Mouse (Mus musculus) olfactory bulb, adult 2 months (tissue): Measurements from ENCODE around the gene Edil3. TPM values are rescaled to one million over a fixed set of nuclear protein-coding genes. Genes with fewer than 3 reads are reported as not detected.

Source experiments
- H3K27ac ChIP-seq: fragments of 200-500 bp; 2 replicates; pipeline ENCODE4 v1.5.1; 2012; ENCODE audit warnings: low read depth, low read length; ENCODE audit not compliant: insufficient read depth
- H3K4me1 ChIP-seq: fragments of 200-500 bp; 2 replicates; pipeline ENCODE4 v1.6.1; 2012; ENCODE audit warnings: low read length; ENCODE audit not compliant: control insufficient read depth, insufficient read depth
- H3K4me3 ChIP-seq: fragments of 200-500 bp; 2 replicates; pipeline ENCODE4 v1.5.1; 2012; ENCODE audit warnings: mild to moderate bottlenecking, low read depth, low read length, moderate library complexity; ENCODE audit not compliant: insufficient read depth
- CTCF ChIP-seq: fragments of 200-500 bp; IDR thresholded peaks from 2 replicates; pipeline ENCODE4 v1.5.1; 2012; ENCODE audit warnings: low read depth, mild to moderate bottlenecking, low read length, moderate library complexity; ENCODE audit not compliant: insufficient read depth
- POLR2A ChIP-seq: fragments of 200-500 bp; IDR thresholded peaks from 2 replicates; pipeline ENCODE4 v1.6.1; 2012; ENCODE audit warnings: mild to moderate bottlenecking, low read depth, low read length, moderate library complexity; ENCODE audit not compliant: insufficient read depth
- WGBS: fragments of 180-500 bp; shearing (Covaris S2); methylation state at CpG from one replicate; pipeline ENCODE4 v1.1.7; 2018; 5-methylcytosine and 5-hydroxymethylcytosine counted together
- polyA plus RNA-seq: library from polyadenylated mRNA; stranded (reverse); fragments of >200 nt; gene quantifications from 2 replicates; pipeline ENCODE4 v1.2.4, GENCODE M21; 2012; ENCODE audit warnings: low replicate concordance; ENCODE audit not compliant: missing spikeins, insufficient read depth, insufficient read length

The Edil3 gene
- polyA plus RNA-seq = 78.5 and 135 TPM in 2 replicates

- WGBS = under 1% methylated on average over 60 of the region's 60 CpGs
- Histone ChIP-seq H3K4me1 (no peaks in the 10 kb centered on the region), H3K27ac (peak within 1 kb of the TSS; percentile 74), H3K4me3 (peak within 1 kb of the TSS; percentile 75)
- TF ChIP-seq POLR2A = no peak
- TF ChIP-seq CTCF = no peak
These were observed at the start of gene Edil3 for GRCm38 (mm10) chr13:88821440-88822331. Gene Edil3 (plus strand): TSS chr13:88821472.

DNA sequence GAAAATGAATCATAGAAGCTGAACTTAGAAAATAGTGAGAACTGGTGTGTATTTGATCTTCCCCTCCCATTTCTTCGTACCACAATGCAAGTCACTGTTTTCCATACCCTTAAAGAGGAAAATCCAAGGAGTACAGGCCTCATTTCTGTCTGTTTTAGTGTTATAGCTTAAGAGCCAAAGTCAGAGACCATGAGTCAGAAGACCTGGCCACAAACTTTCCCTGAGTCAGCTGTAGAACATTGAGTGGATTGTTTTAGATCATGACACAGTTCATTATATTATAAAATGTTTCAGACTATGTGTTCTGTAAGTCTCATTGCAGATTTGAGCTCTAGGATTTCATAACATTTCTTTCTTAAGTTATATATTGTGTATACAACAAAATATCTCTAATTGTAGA, 22.1 kb upstream of the Edil3 start:
- Histone ChIP-seq H3K4me3 (no peak overlapping the region), H3K27ac (no peak overlapping the region), H3K4me1 (no peaks in the 10 kb centered on the region)
- TF ChIP-seq CTCF (no peak), POLR2A (no peak)
- 96% methylated on average over 1 of the region's 1 CpGs for WGBS

DNA sequence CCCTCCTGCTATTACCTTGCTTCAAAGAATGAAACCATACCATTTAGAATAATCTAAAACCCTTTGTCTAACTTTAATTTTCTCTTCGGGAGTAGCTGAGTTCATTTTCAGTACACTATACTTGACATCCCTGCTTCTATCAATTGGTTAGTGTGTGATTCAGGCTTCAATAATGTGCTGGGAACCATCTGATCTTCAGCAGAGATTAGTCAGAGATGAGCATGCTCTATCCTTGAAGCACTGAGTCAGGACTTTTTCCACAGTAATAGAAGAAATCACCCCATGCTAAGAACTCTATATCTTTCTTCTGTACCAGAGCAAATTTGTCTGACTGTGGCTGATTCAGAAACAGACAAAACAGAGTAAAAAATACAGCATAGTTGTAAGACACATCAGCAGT, 20.3 kb upstream of the Edil3 start:
- no peak for TF ChIP-seq CTCF
- no peak for TF ChIP-seq POLR2A
- WGBS = 82% methylated on average over 1 of the region's 1 CpGs
- Histone ChIP-seq H3K4me1 (no peaks in the 10 kb centered on the region), H3K27ac (no peak overlapping the region), H3K4me3 (no peak overlapping the region)

GRCm38 (mm10) chr13:88805838-88806237, 15.4 kb upstream of the Edil3 start:
- H3K4me1 ChIP-seq = no peaks in the 10 kb centered on the region
- no peak for TF ChIP-seq CTCF
- no peak for TF ChIP-seq POLR2A
- no peak overlapping the region for H3K4me3 ChIP-seq
- H3K27ac ChIP-seq = no peak overlapping the region
- 69% methylated on average over 1 of the region's 1 CpGs for WGBS

DNA sequence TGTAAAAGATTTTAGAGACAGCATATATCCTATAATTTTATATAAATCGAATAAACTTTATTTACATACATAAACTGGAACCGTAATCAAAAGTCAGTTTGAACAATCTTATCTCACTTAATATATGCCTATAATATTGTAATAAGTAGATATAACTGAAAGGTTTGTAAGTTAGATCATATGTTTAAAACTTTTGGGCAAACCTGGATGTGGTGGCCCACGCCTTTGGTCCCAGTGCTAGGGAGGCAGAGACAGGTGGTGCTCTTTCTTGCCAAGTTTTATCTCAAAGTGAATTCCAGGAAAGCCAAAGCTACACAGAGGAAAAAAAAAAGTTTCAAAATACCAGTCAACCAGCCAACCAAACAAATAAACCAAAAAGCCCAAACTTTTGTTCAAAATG, 15.0 kb upstream of the Edil3 start:
- H3K4me1 ChIP-seq = no peaks in the 10 kb centered on the region
- H3K27ac ChIP-seq = no peak overlapping the region
- TF ChIP-seq CTCF = no peak
- TF ChIP-seq POLR2A = no peak
- H3K4me3 ChIP-seq = no peak overlapping the region
- WGBS = 97% methylated on average over 3 of the region's 3 CpGs

DNA sequence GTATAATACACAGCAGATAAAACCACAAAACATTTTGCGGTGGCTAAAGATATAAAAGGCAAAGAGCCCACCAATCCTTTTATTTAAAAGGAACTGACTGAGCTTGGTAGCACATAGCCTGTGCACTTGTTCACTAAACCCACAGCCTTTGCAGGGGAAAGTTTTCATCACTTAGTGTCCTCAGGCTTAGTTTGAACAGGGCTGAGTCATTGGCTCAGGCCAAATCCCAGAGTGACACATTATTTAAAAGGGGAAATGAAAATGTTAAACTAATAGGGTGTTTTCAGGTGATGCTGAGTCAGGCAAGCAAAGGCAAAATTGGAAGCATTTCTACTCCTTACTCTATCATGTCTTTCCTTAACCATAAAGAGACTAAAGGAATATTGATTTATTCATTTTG, 11.2 kb upstream of the Edil3 start:
- 94% methylated on average over 1 of the region's 1 CpGs for WGBS
- no peaks in the 10 kb centered on the region for H3K4me1 ChIP-seq
- no peak overlapping the region for H3K27ac ChIP-seq
- TF ChIP-seq POLR2A = no peak
- no peak for TF ChIP-seq CTCF
- no peak overlapping the region for H3K4me3 ChIP-seq

DNA sequence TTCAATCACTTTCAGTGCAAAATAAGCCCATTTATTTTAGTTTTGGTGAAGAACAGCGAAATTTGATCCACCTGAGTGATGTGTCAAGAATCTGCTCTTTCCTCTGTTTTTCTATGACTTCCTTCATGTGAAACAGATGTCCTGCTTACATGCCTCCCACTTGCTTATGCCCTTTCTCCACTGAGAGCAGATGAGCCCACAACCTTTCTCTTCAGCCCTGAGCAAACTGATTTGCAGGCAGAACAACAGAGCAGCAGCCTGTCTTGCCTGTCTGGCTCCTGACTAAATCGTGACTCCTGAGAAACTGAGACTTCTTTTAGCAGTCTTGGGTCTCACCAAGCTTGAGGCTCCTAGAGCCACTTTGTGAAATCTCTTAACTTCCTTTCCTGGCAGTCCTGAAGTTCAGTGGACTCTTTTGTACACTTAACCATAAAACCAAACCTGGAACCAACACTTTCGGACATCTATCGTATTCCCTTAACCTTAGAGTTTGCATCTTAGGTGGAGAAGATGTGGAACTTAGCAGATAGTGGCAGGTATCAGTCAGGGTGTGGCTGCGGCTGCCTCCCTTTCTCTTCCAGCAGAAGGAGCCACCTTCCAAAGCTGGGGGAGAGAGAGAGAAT, 475 bp upstream of the Edil3 start:
- TF ChIP-seq CTCF (no peak), POLR2A (no peak)
- no peak overlapping the region; the same call in 1 of the 2 replicates for H3K27ac ChIP-seq
- no peaks in the 10 kb centered on the region for H3K4me1 ChIP-seq
- 29% methylated on average over 5 of the region's 5 CpGs for WGBS
- peak overlapping the region; percentile 75 for H3K4me3 ChIP-seq

GRCm38 (mm10) chr13:88822332-88822895, 1.1 kb downstream of the Edil3 start:
- WGBS = 19% methylated on average over 10 of the region's 10 CpGs
- TF ChIP-seq POLR2A (no peak), CTCF (no peak)

More at GRCm38 (mm10) chr13:88822332-88822895, 1.1 kb downstream of the Edil3 start:
- H3K27ac ChIP-seq = peak overlapping the region; percentile 74; the same call in 1 of the 2 replicates
- H3K4me3 ChIP-seq = peak overlapping the region; percentile 75
- H3K4me1 ChIP-seq = no peaks in the 10 kb centered on the region
